Mouse (Mus musculus) E14TG2a.4 (cell line): ENCODE measurements around the gene Rap1gap.
A peak's percentile ranks its signal among the peaks of the same experiment; 100 is the strongest.

ENCODE experiments used
- H3K27me3 ChIP-seq: 2 replicates; pipeline ENCODE4 v1.6.1; 2014; ENCODE audit warnings: low read length, control low read depth; ENCODE audit not compliant: insufficient read depth
- H3K36me3 ChIP-seq: 2 replicates; pipeline ENCODE4 v1.6.1; 2014; ENCODE audit warnings: low read length, control low read depth; ENCODE audit not compliant: insufficient read depth
- H3K4me1 ChIP-seq: replicated peaks from 2 replicates; pipeline ENCODE4 v1.6.1; 2014; ENCODE audit warnings: low read depth, low read length, control low read depth
- H3K4me3 ChIP-seq: replicated peaks from 2 replicates; pipeline ENCODE4 v1.5.1; 2014; ENCODE audit warnings: mild to moderate bottlenecking, low read length
- H3K9me3 ChIP-seq: 2 replicates; pipeline ENCODE4 v1.6.1; 2014; ENCODE audit warnings: low read length, control low read depth
- CTCF ChIP-seq: conservative IDR thresholded peaks from 2 replicates; pipeline ENCODE4 v1.5.1; 2014; ENCODE audit warnings: low read length
- NANOG ChIP-seq: IDR thresholded peaks from 2 replicates; pipeline ENCODE4 v1.6.1; 2014; ENCODE audit warnings: borderline replicate concordance, low read length, mixed read lengths
- POU5F1 ChIP-seq: IDR thresholded peaks from 2 replicates; pipeline ENCODE4 v1.6.1; 2014; ENCODE audit warnings: low read length, borderline replicate concordance

Rap1gap gene

GRCm38 (mm10) chr4:137636597-137636996 is 27.9 kb upstream of the Rap1gap start:
- TF ChIP-seq NANOG (no peak), POU5F1 (no peak), CTCF (peak; percentile 13; the same call in 1 of the 2 replicates)
- Histone ChIP-seq H3K27me3 (no peaks in the 10 kb centered on the region), H3K36me3 (peaks cover 100% of the 10 kb centered on the region), H3K4me1 (peaks cover 66% of the 10 kb centered on the region), H3K9me3 (no peaks in the 10 kb centered on the region), H3K4me3 (no peak overlapping the region)

GRCm38 (mm10) chr4:137641556-137641955 is 23.0 kb upstream of the Rap1gap start:
- no peaks in the 10 kb centered on the region for H3K27me3 ChIP-seq
- TF ChIP-seq CTCF (no peak), NANOG (no peak), POU5F1 (no peak)

GRCm38 (mm10) chr4:137642101-137642500 is 22.4 kb upstream of the Rap1gap start:
- peaks cover 100% of the 10 kb centered on the region for H3K36me3 ChIP-seq
- no peak overlapping the region for H3K4me3 ChIP-seq
- no peaks in the 10 kb centered on the region for H3K27me3 ChIP-seq
- peaks cover 97% of the 10 kb centered on the region for H3K4me1 ChIP-seq
- no peaks in the 10 kb centered on the region for H3K9me3 ChIP-seq
- no peak for TF ChIP-seq CTCF
- no peak for TF ChIP-seq NANOG
- no peak for TF ChIP-seq POU5F1

More at GRCm38 (mm10) chr4:137641556-137641955, 23.0 kb upstream of the Rap1gap start:
- no peaks in the 10 kb centered on the region for H3K9me3 ChIP-seq
- peaks cover 100% of the 10 kb centered on the region for H3K36me3 ChIP-seq
- peaks cover 94% of the 10 kb centered on the region for H3K4me1 ChIP-seq
- H3K4me3 ChIP-seq: no peak overlapping the region

GRCm38 (mm10) chr4:137643459-137643858 is 21.1 kb upstream of the Rap1gap start:
- TF ChIP-seq POU5F1 (no peak), NANOG (no peak)
- Histone ChIP-seq H3K4me1 (peaks cover 95% of the 10 kb centered on the region), H3K36me3 (peaks cover 100% of the 10 kb centered on the region)

GRCm38 (mm10) chr4:137646262-137646661 is 18.3 kb upstream of the Rap1gap start:
- H3K4me3 ChIP-seq: no peak overlapping the region
- H3K27me3 ChIP-seq: no peaks in the 10 kb centered on the region
- H3K9me3 ChIP-seq: no peaks in the 10 kb centered on the region
- TF ChIP-seq CTCF (no peak), POU5F1 (no peak), NANOG (no peak)
- peaks cover 91% of the 10 kb centered on the region for H3K4me1 ChIP-seq
- peaks cover 100% of the 10 kb centered on the region for H3K36me3 ChIP-seq

More at GRCm38 (mm10) chr4:137643459-137643858, 21.1 kb upstream of the Rap1gap start:
- Histone ChIP-seq H3K9me3 (no peaks in the 10 kb centered on the region), H3K27me3 (no peaks in the 10 kb centered on the region), H3K4me3 (no peak overlapping the region)

GRCm38 (mm10) chr4:137647648-137648047 is 16.9 kb upstream of the Rap1gap start:
- Histone ChIP-seq H3K36me3 (peaks cover 100% of the 10 kb centered on the region), H3K27me3 (no peaks in the 10 kb centered on the region), H3K9me3 (no peaks in the 10 kb centered on the region), H3K4me1 (peaks cover 91% of the 10 kb centered on the region), H3K4me3 (no peak overlapping the region)
- no peak for TF ChIP-seq NANOG
- no peak for TF ChIP-seq CTCF
- no peak for TF ChIP-seq POU5F1

- H3K27me3 ChIP-seq: no peaks in the 10 kb centered on the region
- no peak for TF ChIP-seq POU5F1
- no peak for TF ChIP-seq CTCF
- TF ChIP-seq NANOG: no peak
- H3K9me3 ChIP-seq: no peaks in the 10 kb centered on the region
- no peak overlapping the region for H3K4me3 ChIP-seq
- H3K36me3 ChIP-seq: peaks cover 100% of the 10 kb centered on the region
- H3K4me1 ChIP-seq: peaks cover 88% of the 10 kb centered on the region
Observed at GRCm38 (mm10) chr4:137648230-137648629, 16.3 kb upstream of the Rap1gap start.

GRCm38 (mm10) chr4:137650912-137651311 is 13.6 kb upstream of the Rap1gap start:
- Histone ChIP-seq H3K4me3 (no peak overlapping the region), H3K36me3 (peaks cover 100% of the 10 kb centered on the region), H3K9me3 (no peaks in the 10 kb centered on the region), H3K27me3 (no peaks in the 10 kb centered on the region), H3K4me1 (peaks cover 82% of the 10 kb centered on the region)
- TF ChIP-seq POU5F1 (no peak), NANOG (no peak), CTCF (no peak)

- H3K36me3 ChIP-seq: peaks cover 100% of the 10 kb centered on the region
- H3K27me3 ChIP-seq: no peaks in the 10 kb centered on the region
- H3K4me3 ChIP-seq: no peak overlapping the region
- H3K4me1 ChIP-seq: peaks cover 86% of the 10 kb centered on the region
- TF ChIP-seq CTCF: no peak
- no peak for TF ChIP-seq POU5F1
- no peak for TF ChIP-seq NANOG
- H3K9me3 ChIP-seq: no peaks in the 10 kb centered on the region
Observed at GRCm38 (mm10) chr4:137652835-137653346, 11.6 kb upstream of the Rap1gap start.
